Mouse (Mus musculus): ENCODE measurements at regions not wholly inside any gene's neighbourhood (a gene's known extent, or its start where the extent isn't known, plus 50 kb on each side); places are given as distances from the start of the nearest gene placed in this dataset.

DNA sequence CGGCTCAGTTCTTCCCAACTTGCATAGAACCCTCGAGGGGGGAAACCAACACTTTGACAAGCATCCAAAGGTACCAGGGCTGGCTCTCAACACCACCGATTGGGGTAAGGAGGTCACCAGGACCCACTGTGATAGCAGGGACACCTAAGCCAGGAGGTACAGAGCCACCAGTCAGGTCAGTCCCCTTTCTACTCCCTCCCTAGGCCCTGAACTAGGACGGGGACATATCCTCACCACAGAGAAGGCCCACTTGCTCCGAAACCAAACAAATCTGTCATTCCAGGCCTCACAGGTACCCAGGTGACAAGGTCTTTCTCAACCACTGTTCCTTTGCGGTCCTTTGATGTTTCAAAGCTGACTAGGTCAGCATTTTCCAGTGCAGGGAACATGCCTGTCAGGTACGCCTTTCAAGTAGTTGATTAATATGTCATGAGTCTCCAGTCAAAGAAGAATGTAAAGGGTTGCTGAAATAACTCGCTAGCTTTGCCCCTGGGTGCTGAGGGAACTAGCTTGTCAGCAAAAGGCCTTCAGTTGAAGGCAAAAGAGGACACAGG, 95.4 kb downstream of the Zfp36l1 start:
- DNase-seq, result no peak

DNA sequence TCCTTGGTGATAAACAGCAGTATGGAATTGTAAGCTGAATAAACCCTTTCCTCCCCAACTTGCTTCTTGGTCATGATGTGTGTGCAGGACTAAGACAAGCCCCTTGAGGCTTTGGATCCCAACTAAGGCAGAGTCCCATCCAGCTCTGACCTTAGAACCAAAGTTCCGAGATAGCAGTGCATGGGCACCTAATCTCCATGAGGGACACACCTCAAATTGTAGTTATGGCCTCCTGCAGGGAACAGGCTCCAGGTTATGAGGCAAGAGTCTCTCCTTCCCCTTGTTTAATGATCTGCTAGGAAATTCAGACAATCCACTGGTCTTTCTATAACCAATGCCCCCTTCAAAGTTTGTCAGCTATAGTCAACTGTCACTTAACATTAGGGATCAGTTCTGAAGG, 96.9 kb downstream of the Zfp36l1 start:
- no peak for DNase-seq

DNA sequence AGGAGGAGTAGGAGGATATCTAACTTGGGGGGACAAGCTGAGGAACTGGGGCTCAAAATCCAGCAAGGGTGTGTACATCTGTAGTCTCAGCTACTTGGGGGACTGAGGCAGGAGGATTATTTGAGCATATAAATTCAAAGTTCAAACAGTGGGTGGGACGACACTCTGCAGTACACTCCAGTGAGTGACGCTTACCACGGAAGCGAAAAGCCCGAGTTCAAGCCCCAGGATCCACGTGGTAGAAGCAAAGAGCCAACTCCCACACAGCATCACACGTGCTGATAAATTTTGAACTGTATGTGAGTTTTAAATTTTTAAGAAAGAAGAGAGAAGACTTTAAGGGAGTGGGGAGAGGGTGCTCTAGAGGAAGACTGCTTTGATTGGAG, 98.2 kb downstream of the Zfp36l1 start:
- no peak for DNase-seq

GRCm38 (mm10) chr12:80013904-80014597, 98.8 kb downstream of the Zfp36l1 start:
- peak; percentile 64 for DNase-seq

- no peak for DNase-seq
Observed at GRCm38 (mm10) chr12:80013577-80013903, 99.3 kb downstream of the Zfp36l1 start.

- DNase-seq, result peak; percentile 48
Observed at GRCm38 (mm10) chr12:80011916-80012315, 100.9 kb downstream of the Zfp36l1 start.

DNA sequence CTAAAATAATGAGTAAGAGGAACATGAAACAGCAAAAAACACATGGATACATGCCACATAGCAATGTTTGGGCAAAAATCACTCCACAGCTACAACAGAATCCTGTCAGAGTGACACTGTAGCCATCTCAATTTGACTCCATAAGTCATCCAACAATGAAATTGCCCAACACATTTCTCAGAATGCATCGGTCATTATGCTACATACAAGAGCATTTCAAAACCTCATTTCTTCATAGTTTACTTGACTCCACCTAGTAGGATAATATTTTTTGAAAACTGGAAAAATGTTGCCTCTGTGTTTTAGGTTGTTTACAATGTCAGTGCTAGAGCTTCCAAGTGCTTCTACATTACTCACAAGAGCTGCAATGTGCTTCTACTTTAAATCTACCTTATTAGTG, 101.9 kb downstream of the Zfp36l1 start:
- DNase-seq, result no peak

DNA sequence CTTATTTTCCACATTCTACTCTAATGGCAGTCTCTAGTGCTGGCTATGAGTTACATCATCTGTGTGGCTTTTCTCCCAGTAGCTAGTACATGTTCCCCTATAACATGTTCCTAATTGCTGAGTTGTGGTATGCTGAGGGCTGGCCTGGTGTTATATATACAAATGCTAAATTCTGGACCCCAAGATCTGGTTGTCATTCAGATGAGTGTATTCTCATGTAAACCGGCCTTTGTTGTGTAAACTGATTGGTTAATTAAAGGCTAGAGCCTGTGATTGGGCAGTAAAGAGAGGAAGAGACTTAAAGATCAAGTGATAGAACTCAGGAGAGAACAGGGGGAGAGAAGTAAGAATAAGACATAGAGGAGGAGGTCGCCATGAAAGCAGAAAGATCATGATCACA, 102.6 kb downstream of the Zfp36l1 start:
- DNase-seq, result no peak

DNA sequence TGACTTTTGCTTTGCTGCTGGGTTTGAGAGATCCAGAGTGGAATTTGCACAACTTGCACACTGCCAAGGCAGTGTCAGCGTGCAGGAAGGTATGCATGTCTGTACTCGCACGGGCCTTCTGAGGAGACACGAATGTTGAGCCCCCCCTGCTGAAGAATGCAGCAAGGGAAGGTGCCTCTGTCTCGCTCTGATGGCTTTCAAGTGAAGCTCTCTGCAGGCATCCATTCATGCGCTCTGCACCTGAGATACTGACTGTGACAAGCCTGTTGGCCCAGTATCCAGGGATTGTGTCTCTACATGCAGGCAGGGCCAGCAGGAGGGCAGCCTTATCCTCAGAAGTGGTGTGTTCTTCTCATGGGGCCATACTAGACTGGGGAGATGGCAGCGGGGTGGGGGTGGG, 105.0 kb downstream of the Zfp36l1 start:
- DNase-seq, result no peak

- DNase-seq, result peak; percentile 57
Observed at GRCm38 (mm10) chr12:80005227-80005919, 107.4 kb downstream of the Zfp36l1 start.

GRCm38 (mm10) chr12:80004575-80004974, 108.2 kb downstream of the Zfp36l1 start:
- DNase-seq, result no peak

DNA sequence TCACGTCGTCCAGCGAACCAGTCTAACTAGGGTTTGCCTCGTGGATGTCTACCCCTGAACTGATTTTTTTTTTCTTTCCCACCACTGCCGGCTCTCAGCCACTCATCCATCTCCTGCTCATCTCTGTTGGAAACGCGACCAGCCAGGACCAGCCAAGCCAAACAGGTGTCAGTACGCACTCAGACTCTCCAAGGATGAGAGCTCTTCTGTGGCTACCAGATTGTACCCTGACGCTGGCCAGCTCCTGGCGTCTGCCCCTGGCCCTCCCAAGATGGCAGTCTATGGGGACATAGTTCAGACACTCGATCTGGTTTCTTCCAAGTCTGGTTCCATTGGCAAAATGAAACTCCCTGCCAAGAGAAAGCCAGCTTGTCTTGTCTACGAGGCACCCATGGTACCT, 109.3 kb downstream of the Zfp36l1 start:
- peak; percentile 55 for DNase-seq

GRCm38 (mm10) chr12:80002474-80003125, 110.2 kb downstream of the Zfp36l1 start:
- no peak for DNase-seq

DNA sequence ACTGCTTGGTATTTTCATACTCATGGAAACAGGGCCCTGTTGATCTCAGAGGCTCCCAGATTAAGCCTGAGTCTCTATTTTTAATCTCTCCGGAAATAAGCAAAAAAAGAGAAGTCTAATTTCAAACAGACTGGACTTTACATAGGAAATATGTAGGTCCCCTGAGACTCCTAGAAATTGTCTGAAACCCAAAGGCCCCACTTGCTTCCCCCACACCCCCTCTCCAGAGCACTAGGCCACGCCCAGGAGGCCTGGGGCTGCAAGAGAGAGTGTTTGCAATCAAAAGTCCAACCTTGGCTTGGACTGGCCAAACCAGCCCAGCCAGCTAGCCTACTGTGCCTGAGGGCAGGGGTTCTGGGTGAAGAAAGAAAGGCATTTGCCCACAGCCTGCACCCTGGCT, 111.0 kb downstream of the Zfp36l1 start:
- DNase-seq, result peak; percentile 53

DNA sequence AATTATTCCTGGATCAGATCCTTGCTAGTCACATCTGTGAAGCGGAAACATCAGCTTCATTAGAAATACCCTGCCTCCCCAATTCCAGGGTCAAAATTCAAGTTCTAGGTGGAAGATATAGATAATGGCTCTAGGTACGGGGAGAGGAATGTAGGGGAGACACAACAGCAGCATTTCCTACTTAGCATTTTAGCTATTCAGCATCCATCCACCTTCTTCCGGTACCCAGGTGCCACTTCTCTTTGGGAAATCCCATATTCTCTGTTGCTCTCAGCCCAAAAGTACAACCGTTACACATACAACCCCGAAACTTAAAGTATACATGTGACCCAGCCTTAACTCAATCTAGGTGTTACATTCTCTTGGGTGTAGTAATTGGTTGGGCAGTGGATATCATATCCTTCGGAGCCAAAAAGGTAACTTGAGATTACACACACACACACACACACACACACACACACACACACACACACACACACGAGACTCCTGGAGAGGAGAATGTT, 112.9 kb downstream of the Zfp36l1 start:
- DNase-seq, result no peak

DNA sequence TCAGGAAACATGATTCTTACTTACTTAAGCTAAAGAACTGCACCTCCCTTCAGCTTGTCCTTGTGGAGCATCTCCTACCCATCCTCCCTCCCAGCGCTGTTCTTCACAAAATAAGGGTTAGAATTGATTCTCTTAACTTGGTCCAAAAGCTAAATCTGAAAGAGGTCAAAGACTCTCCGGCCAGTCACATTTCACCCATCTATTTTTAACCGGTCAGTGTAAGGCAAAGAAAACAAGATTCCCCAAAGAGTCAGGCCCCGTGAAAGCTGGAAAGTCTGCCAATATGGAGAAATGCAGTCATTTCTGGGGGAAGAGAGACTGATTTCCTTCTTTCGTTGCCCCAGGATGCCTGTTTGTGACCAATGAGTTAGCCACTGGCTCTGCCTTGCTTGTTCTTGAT, 114.0 kb downstream of the Zfp36l1 start:
- no peak for DNase-seq

DNA sequence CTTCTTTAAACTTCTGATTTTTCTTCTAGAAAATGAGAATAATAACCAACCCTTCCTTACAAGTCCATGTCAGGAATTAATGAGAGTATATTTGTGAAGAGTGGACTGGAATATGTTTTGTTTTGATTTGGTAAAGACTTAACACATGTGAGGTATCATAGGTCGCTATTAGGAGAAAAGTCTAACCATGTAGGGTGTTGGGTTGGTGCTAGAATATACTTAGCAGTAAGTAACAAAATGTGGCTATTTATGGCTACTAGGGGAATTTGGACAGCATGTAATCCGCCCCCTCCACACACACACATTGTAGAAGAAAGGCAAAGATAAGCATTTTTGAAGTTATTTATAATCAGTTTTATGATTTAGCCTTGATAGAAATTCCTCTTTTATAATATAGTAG, 114.5 kb downstream of the Zfp36l1 start:
- DNase-seq, result no peak

- no peak for DNase-seq
Observed at GRCm38 (mm10) chr12:79997201-79997600, 115.6 kb downstream of the Zfp36l1 start.

GRCm38 (mm10) chr12:79995521-79996094, 117.2 kb downstream of the Zfp36l1 start:
- no peak for DNase-seq

- DNase-seq, result no peak
Observed at GRCm38 (mm10) chr12:79993821-79994571, 118.8 kb downstream of the Zfp36l1 start.

- DNase-seq, result no peak
Observed at GRCm38 (mm10) chr12:79991279-79991678, 121.5 kb downstream of the Zfp36l1 start.

GRCm38 (mm10) chr12:79990751-79991150, 122.1 kb downstream of the Zfp36l1 start:
- no peak for DNase-seq

Measured in gastrocnemius, postnatal 25 days (tissue).